Mouse (Mus musculus) heart, embryonic 16.5 days (tissue): ENCODE results near the gene Shank3. TPM values are rescaled to one million over a fixed set of nuclear protein-coding genes. Genes with fewer than 3 reads are reported as not detected.

Experiments
- ATAC-seq: fragments of 200-750 bp; cut with Nextera tagmentation; replicated peaks from 2 replicates; pipeline ENCODE4 v1.8.0; 2017; ENCODE audit warnings: moderate number of reproducible peaks; ENCODE audit not compliant: insufficient read depth, low FRiP score; ENCODE audit errors: extremely low read depth
- H3K27ac ChIP-seq: fragments of 300-500 bp; sonication (generic); 2 replicates; pipeline ENCODE4 v1.5.1; 2014; ENCODE audit warnings: mild to moderate bottlenecking, low read length, control low read depth, moderate library complexity
- H3K27me3 ChIP-seq: fragments of 300-500 bp; sonication (generic); 2 replicates; pipeline ENCODE4 v1.6.1; 2014; ENCODE audit warnings: low read length, mixed read lengths; ENCODE audit not compliant: control insufficient read depth, insufficient read depth
- H3K36me3 ChIP-seq: fragments of 300-500 bp; sonication (generic); 2 replicates; pipeline ENCODE4 v1.6.1; 2014; ENCODE audit not compliant: control insufficient read depth, insufficient read depth
- H3K4me1 ChIP-seq: fragments of 300-500 bp; sonication (generic); 2 replicates; pipeline ENCODE4 v1.6.1; 2014; ENCODE audit warnings: low read length, mixed read lengths; ENCODE audit not compliant: control insufficient read depth, insufficient read depth
- H3K4me2 ChIP-seq: fragments of 300-500 bp; sonication (generic); 2 replicates; pipeline ENCODE4 v1.6.1; 2014; ENCODE audit warnings: low read depth, mild to moderate bottlenecking, control low read depth, low read length
- H3K4me3 ChIP-seq: fragments of 300-500 bp; sonication (generic); 2 replicates; pipeline ENCODE4 v1.5.1; 2014; ENCODE audit warnings: mild to moderate bottlenecking, control low read depth, low read length
- H3K9ac ChIP-seq: fragments of 300-500 bp; sonication (generic); 2 replicates; pipeline ENCODE4 v1.6.1; 2014; ENCODE audit warnings: low read length, control low read depth
- H3K9me3 ChIP-seq: fragments of 300-500 bp; sonication (generic); replicated peaks from 2 replicates; pipeline ENCODE4 v1.6.1; 2016; ENCODE audit warnings: low read length; ENCODE audit not compliant: control insufficient read depth
- WGBS: fragments of 180-500 bp; shearing (Covaris S2); extraction: QIAGEN DNeasy Blood & Tissue Kit; methylation state at CpG from one replicate; pipeline ENCODE4 v1.1.7; 2014; 5-methylcytosine and 5-hydroxymethylcytosine counted together
- polyA plus RNA-seq: library from polyadenylated mRNA; unstranded; fragments of >200 nt; fragmentation: Nextera tagmentation; extraction: Ambion mirVana; gene quantifications from 2 replicates; pipeline ENCODE4 v1.2.1, GENCODE M21; 2015

Gene Shank3
- polyA plus RNA-seq, 1 experiment from 2014 or later: 1.6 TPM

DNA sequence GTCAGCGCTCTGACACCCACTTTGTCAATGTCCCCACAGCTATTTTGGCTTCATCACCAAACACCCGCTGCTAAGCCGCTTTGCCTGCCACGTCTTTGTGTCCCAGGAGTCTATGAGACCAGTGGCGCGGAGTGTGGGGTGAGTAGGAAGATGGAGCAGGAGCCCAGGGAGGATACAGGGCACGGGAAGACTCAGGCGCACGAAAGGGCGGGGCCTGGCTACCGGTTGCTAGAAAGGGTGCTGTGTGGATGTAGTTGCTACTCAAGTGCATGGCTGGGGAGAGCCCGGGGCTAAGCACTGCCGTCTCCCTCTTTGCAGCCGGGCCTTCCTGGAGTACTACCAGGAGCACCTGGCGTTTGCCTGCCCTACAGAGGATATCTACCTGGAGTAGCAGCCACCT is 38.1 kb upstream of the Shank3 start:
- no peak overlapping the region for H3K4me2 ChIP-seq
- ATAC-seq: no peak
- H3K4me1 ChIP-seq: no peaks in the 10 kb centered on the region
- no peak overlapping the region for H3K27ac ChIP-seq
- H3K9me3 ChIP-seq: no peaks in the 10 kb centered on the region
- H3K27me3 ChIP-seq: peaks cover 12% of the 10 kb centered on the region
- no peak overlapping the region for H3K9ac ChIP-seq
- no peaks in the 10 kb centered on the region for H3K36me3 ChIP-seq
- H3K4me3 ChIP-seq: no peak overlapping the region
- 68% methylated on average over 15 of the region's 15 CpGs for WGBS

DNA sequence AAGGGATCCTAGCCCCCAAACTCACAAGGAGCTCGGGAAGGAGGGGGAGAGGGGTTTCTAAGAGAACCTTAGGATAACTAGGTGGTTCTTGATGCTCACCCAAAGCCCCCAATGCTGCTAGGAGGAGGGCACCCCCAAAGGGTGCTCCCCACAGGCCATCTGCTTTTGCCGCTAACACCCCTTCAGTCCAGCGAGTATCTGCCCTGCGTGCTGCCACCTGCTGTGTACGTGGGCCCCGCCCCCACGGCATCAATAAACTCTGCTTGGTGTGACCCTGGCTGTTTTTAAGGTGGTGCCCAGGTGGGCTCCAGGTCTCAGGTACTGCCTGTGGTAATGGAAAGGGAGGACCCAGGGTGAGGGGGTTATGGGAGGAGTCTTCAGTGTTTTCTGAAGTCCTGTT is 37.2 kb upstream of the Shank3 start:
- Histone ChIP-seq H3K4me2 (no peak overlapping the region), H3K27ac (no peak overlapping the region), H3K9me3 (no peaks in the 10 kb centered on the region), H3K27me3 (peaks cover 12% of the 10 kb centered on the region), H3K36me3 (no peaks in the 10 kb centered on the region), H3K9ac (no peak overlapping the region), H3K4me3 (no peak overlapping the region), H3K4me1 (no peaks in the 10 kb centered on the region)
- 71% methylated on average over 7 of the region's 7 CpGs for WGBS
- ATAC-seq: no peak

DNA sequence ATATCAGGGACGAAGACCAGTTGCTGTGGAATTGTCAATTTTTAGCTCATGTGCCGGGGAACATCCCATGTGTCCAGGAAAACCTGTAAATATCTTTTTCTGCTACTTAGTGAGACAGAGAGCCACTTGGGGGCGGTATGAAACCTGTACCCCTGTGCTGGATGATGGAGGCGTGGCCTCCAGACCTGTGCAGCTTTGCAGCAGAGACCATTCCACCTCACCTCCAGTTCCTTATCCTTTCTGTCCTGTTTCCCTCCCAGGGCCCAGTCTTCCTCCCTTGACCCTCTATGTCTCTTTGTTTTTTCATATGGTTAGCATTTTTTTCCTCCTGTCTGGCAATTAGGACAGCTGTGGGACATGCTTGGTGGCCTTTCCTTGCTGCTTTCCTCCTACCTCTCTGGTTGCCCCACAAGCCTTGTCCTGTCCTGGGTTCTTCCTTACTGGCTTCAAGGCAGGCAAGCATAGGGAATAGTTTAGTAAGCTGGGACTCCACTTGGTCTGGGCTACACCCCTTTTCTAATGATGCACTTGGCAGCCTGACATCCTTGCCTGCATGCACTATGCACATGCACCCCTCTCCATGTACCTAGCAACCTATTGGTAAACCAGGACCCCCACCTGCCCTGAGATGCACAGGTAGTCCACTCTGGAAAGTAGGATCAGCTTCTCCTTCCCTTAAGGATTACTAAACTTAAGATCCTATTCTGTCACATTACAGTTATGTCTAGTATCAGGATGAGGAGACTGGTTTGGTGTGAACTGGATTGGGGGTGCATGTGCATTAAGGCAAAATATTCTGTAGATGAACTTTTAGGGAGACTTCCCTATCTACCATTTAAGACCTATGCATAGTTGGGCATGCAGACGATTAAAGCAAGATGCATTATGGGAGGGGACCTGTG is 35.8 kb upstream of the Shank3 start:
- no peak for ATAC-seq
- peaks cover 4% of the 10 kb centered on the region for H3K27me3 ChIP-seq

DNA sequence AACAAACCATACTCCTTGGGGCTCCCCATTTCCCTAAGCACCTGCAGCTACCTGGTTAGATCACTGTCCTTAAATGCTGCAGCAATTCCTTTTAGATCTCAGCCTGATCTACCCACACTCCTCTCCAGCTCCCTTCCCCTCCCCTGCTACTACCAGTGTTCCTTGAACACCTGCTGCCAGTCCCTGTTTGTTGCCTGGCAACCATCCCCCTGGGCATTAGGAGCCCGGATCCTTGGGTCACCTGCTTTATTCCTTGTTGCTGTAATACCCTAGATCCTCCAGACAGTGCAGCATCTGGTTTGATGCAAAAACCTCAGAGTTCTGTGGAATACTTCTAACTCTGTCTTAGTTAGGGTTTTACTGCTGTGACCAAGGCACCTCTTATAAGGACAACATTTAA is 34.4 kb upstream of the Shank3 start:
- ATAC-seq: no peak
- H3K4me2 ChIP-seq: no peak overlapping the region
- H3K27me3 ChIP-seq: peaks cover 2% of the 10 kb centered on the region; the same call in 1 of the 2 replicates
- H3K9me3 ChIP-seq: no peaks in the 10 kb centered on the region
- H3K9ac ChIP-seq: no peak overlapping the region
- WGBS: 4% methylated on average over 1 of the region's 1 CpGs
- no peak overlapping the region for H3K27ac ChIP-seq
- no peak overlapping the region for H3K4me3 ChIP-seq
- no peaks in the 10 kb centered on the region for H3K36me3 ChIP-seq
- no peaks in the 10 kb centered on the region for H3K4me1 ChIP-seq

More for the DNA sequence above, 35.8 kb upstream of the Shank3 start:
- 37% methylated on average over 5 of the region's 5 CpGs for WGBS
- Histone ChIP-seq H3K36me3 (no peaks in the 10 kb centered on the region), H3K27ac (no peak overlapping the region), H3K4me1 (no peaks in the 10 kb centered on the region), H3K4me3 (no peak overlapping the region), H3K9me3 (no peaks in the 10 kb centered on the region), H3K4me2 (no peak overlapping the region), H3K9ac (no peak overlapping the region)

DNA sequence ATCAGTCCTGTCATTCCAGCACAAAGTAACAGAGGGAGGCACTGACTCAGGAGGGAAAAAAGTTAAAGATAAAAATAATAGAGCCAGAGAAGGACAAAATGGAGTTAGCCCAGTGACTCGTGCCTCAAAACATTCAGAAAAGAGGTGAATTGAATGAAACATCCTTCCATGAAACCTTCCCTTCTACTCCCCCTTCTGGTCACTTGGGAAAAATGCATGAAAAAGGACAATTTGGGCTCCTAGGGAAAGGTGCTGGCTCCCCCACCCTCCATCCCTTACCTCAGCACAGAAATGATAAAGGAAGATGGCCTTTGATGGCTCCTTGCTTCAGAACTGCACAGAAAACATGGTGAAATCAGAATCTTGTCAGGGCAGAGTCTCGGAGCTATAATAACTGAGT is 30.8 kb upstream of the Shank3 start:
- Histone ChIP-seq H3K9me3 (no peaks in the 10 kb centered on the region), H3K4me3 (no peak overlapping the region), H3K27ac (no peak overlapping the region), H3K27me3 (no peaks in the 10 kb centered on the region), H3K36me3 (no peaks in the 10 kb centered on the region), H3K4me1 (no peaks in the 10 kb centered on the region), H3K4me2 (no peak overlapping the region), H3K9ac (no peak overlapping the region)
- no peak for ATAC-seq
- WGBS: 19% methylated on average over 2 of the region's 2 CpGs

DNA sequence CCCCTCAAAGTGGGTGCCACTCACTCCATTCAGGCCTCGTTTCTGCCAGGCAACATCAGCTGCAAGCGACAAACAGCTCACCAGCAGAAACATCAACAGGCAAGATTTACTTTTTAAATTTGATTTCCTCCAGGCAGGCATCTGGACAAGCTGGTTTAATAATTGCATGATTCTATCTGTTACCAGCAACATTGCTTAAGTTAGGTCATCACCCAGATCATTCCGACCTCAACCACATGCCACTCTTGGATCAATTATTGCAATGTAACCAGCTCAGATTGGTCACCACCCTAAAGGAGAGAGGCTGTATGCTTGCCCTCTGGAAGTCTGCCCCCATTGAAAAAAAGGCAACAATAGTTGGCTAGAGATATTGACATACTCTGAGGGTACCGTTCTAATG is 27.9 kb upstream of the Shank3 start:
- Histone ChIP-seq H3K4me3 (no peak overlapping the region), H3K36me3 (no peaks in the 10 kb centered on the region), H3K27me3 (no peaks in the 10 kb centered on the region), H3K4me2 (no peak overlapping the region), H3K27ac (no peak overlapping the region), H3K9ac (no peak overlapping the region), H3K9me3 (no peaks in the 10 kb centered on the region), H3K4me1 (peaks cover 6% of the 10 kb centered on the region)
- ATAC-seq: no peak
- WGBS: 84% methylated on average over 4 of the region's 4 CpGs

DNA sequence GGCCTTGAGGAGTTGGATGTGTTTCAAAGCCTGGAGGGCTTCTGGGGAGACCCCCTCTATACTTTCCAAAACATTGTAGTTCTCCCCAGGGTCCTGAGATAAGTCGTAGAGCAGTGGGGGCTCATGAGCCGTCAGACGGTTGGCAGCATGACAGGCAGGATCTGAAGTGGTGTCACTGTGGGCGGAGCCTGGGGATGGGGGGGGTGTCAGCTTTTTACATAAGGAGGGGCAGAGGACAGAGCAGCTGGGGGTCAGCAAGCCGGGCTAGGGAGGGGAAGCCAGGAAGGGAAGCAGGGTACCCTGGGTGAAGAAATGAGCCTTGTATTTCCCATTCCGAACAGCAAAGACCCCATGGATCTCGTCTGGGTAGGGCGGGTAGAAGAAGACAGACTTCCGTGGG is 26.1 kb upstream of the Shank3 start:
- ATAC-seq: no peak
- H3K9me3 ChIP-seq: no peaks in the 10 kb centered on the region
- no peaks in the 10 kb centered on the region for H3K36me3 ChIP-seq
- no peak overlapping the region for H3K4me2 ChIP-seq
- H3K27ac ChIP-seq: no peak overlapping the region
- WGBS: 69% methylated on average over 9 of the region's 9 CpGs
- H3K4me3 ChIP-seq: no peak overlapping the region
- H3K4me1 ChIP-seq: peaks cover 11% of the 10 kb centered on the region
- H3K27me3 ChIP-seq: no peaks in the 10 kb centered on the region
- no peak overlapping the region for H3K9ac ChIP-seq

DNA sequence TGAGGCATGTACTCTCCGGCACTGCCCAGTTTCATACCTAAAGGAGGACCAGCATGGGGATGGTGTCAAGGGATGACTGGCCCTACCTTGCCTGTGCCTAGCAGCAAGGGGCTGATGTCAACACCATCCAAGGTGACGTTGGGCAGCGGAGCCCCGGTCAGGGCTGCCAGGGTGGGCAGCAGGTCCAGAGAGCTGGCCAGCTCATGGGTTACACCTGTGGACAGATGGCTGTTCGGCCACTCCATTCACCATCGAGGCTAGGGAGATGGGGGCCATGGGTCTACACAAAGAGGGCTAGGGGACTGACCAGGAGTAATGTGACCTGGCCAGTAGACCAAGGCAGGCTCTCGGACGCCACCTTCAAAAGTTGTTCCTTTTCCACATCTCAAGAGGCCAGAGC is 25.5 kb upstream of the Shank3 start:
- Histone ChIP-seq H3K4me2 (no peak overlapping the region), H3K27me3 (no peaks in the 10 kb centered on the region), H3K27ac (no peak overlapping the region), H3K4me1 (peaks cover 11% of the 10 kb centered on the region), H3K9ac (no peak overlapping the region), H3K9me3 (no peaks in the 10 kb centered on the region), H3K36me3 (no peaks in the 10 kb centered on the region), H3K4me3 (no peak overlapping the region)
- no peak for ATAC-seq
- WGBS: 97% methylated on average over 8 of the region's 8 CpGs

DNA sequence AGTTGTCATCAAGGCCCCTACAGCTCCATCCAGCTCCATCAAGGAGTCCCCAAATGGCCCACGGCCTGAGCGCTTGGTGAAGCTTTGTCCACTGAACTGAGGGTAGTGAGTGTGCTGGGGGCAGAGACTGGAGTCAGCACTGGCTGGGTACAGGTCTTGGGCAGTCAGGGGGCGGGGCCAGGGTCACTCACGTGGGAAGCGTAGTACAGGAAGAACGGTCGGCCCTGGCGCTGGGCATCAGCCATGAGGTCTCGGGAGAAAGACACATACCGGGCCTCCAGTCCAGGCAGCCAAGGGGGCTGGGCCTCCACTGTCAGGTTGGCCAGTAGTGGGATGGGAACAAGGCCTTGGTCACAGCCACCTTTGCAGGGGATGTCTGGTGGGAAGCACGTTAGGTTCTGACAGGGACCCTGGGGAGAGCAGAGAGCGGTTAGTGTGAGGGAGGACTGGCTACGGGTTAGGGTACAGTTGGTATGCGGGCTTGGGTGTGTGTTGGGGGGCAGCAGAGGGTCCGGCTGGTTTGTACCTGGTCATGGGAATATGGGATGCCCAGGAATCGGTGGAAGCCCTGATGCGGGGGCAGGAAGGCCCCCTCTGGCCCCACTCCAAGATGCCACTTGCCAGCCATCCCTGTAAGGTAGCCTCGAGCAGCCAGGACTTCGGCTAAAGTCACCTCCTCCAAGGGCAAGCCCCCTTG is 24.7 kb upstream of the Shank3 start:
- Histone ChIP-seq H3K27me3 (no peaks in the 10 kb centered on the region), H3K9ac (no peak overlapping the region), H3K36me3 (no peaks in the 10 kb centered on the region), H3K4me3 (no peak overlapping the region), H3K4me2 (peak overlapping the region; percentile 92; the same call in 1 of the 2 replicates), H3K4me1 (peaks cover 11% of the 10 kb centered on the region), H3K27ac (no peak overlapping the region), H3K9me3 (no peaks in the 10 kb centered on the region)
- WGBS: 90% methylated on average over 19 of the region's 19 CpGs
- no peak for ATAC-seq
